Mouse (Mus musculus) 3134 (cell line): ENCODE measurements around the gene Cdk5.

ENCODE experiments used
- DNase-seq: peaks from one replicate; pipeline ENCODE4 v3.0.0-alpha.2; 2011; ENCODE audit warnings: low spot score; ENCODE audit not compliant: insufficient read length; ENCODE audit errors: extremely low read depth

Gene Cdk5

GRCm38 (mm10) chr5:24428596-24428995, 5.3 kb upstream of the Cdk5 start:
- DNase-seq: no peak

DNA sequence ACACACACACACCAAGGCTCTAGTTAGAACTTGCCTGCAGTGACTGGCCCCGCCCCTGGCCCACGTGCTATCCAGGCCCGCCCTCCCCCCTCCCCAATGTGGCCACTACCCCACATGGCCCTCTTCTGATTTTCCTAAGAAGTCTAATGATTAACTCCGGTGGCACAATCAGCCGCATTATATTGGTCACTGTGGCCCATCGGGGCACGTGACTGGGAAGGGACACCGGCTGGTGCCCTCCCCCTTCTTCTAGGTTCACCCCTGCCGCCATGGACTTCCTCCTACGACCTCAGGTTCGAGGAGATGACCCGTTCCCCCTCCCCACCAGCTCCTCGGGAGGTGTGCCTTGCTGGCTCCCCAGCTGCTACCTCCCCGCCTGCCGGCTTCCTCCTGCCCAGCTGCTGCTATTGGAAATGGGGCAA, 4.7 kb upstream of the Cdk5 start:
- no peak for DNase-seq

- DNase-seq: no peak
These were observed 3.9 kb upstream of the Cdk5 start for GRCm38 (mm10) chr5:24427285-24427633.

GRCm38 (mm10) chr5:24426556-24427284, 3.4 kb upstream of the Cdk5 start:
- DNase-seq: no peak

DNA sequence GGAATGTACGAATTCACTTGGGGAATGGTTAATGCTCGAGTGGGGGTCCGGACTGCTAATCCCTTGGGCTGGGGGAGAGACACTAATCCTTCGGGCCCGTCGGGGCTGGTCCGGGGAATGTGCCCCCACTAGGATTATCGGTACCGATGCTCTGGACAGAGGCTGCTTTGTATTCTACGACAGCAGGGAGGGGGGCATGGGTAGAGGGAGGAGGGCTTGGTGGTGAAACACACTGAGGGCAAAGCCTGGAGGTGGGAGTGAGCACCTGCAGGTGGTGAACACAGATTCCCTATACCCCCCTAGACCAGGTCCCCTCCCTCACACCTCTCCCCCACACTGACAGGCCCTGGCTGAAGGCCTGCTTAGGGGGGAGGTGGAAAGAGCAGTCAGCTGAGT, 2.7 kb upstream of the Cdk5 start:
- no peak for DNase-seq

- DNase-seq: no peak
These were observed 2.2 kb upstream of the Cdk5 start for GRCm38 (mm10) chr5:24425421-24426036.

DNA sequence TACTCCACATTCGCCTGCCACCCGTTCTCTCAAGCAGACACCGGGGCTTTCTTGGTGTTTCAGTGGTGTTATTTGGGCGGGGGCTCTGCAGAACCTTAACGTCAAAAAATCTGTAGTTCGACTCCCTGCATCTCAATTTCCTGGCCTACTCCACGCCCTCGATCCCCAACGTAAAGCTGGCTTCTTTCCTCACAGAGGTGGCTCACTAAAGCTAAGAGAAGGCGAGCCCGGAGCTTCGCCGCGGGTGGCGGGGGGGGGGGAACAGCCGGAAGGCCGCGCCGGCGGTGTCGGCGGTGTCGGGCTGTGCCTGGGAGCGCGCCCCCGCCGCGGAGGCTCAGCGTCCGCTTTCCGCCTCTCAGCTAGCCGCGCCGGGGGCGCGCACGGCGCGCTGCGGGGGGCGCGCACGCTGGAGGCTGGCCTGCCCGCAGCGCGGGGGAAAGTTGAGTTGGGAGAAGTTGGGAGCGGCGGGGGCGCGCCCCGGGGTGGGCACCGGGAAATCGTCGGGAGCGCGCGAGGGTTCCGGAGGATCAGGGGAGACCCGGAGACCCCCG, 1.6 kb upstream of the Cdk5 start:
- DNase-seq: peak; percentile 92

GRCm38 (mm10) chr5:24424004-24424781, 863 bp upstream of the Cdk5 start:
- no peak for DNase-seq

DNA sequence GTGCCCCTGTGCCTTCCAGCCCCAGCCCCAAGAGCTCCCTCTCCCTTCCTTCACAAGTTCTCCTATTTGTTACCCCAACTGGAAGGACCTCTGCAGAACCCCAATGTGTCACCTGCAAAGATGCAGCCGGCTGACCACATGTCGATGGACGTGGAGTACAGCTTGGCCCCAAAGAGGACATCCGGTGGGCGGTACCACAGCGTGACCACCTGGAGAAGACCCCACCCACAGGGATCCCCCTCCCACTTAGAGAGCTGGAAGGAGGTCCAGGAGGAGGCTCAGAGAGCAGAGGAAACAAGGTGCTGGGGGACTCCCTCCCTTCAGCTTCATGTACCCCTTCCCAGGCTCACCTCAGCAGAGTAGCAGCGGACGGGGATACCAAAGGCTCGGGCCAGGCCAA, 2.9 kb downstream of the Cdk5 start:
- no peak for DNase-seq

- DNase-seq: no peak
These were observed 5.7 kb downstream of the Cdk5 start for GRCm38 (mm10) chr5:24417587-24417986.

DNA sequence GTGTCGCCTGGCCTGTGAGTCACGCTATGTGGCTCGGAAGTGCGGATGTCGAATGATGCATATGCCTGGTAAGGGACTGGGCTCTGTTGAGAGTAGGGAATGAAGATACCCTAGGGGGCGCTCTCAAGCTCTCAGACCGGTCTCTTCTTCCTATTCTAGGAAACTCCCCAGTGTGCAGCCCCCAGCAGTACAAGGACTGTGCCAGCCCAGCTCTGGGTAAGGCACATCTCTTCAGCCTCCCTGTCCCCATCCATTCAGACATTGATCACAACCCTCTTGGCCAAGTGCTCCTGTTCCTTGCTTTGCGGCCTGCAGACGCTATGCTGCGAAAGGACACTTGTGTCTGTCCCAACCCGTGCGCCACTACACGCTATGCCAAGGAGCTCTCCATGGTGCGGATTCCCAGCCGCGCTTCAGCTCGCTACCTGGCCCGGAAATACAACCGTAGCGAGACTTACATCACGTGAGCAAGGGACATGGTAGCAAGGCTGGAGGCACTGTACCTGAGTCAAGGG, 7.1 kb downstream of the Cdk5 start:
- peak; percentile 45 for DNase-seq

- no peak for DNase-seq
These were observed 9.4 kb downstream of the Cdk5 start for GRCm38 (mm10) chr5:24413938-24414337.

DNA sequence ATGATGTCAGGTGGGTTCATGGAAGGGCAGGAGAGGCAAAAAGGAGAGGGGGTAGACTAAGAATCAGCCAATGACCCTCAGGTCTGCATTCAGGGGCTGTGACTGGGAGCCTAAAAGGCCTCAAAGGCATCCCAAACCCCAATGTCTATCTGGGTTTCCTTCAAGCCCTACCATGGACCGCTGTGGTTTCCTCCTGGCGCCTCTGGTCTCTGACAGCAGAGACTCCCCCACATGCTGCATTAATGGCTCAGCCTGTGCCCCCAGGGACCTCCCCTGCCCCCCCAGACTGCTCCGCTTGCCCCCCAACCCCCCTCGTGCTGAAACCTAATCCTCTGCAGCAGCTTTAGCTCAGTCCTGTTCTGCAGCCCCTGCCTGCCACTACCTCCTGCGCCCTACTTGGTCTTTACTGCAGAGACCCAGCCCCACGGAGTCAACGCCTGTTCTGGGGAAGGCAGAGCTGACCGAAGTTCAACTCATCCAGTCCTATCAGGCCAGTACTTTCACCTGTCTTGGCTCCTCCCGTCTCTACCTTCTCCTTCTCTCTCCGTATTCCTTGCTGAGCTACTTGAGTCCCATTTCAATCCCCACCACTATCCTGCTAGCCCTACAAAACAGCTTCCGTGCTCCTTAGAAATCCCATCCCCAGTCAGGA, 10.2 kb downstream of the Cdk5 start, which contains the start of gene Asic3:
Gene Asic3 (plus strand): TSS at position 351 of the 652 bp plus-strand sequence.
- no peak for DNase-seq

GRCm38 (mm10) chr5:24412063-24412462, 11.3 kb downstream of the Cdk5 start:
- no peak for DNase-seq

DNA sequence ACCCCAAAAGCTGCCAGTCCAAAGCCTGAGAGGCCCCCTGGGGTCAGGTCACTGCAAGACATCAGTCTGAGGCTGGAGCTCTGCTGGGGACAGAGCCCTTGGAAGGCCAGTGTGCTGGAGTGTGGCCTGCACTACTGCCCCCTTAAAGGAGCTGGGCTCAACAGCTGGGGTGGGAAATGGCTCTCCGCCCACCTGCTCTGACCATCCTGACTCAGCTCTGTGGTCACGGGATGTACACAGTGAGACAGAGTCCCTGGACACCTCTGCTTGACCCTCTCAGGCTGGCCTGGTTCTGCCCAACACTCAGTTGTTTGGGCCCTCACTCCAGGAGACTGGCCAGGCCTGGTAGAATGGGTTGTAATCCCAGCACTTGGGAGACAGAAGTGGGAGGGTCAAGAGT, 13.9 kb downstream of the Cdk5 start:
- no peak for DNase-seq

- DNase-seq: no peak
These were observed 14.7 kb downstream of the Cdk5 start for GRCm38 (mm10) chr5:24408651-24409050.

- no peak for DNase-seq
These were observed 17.9 kb downstream of the Cdk5 start for GRCm38 (mm10) chr5:24405389-24405876.

DNA sequence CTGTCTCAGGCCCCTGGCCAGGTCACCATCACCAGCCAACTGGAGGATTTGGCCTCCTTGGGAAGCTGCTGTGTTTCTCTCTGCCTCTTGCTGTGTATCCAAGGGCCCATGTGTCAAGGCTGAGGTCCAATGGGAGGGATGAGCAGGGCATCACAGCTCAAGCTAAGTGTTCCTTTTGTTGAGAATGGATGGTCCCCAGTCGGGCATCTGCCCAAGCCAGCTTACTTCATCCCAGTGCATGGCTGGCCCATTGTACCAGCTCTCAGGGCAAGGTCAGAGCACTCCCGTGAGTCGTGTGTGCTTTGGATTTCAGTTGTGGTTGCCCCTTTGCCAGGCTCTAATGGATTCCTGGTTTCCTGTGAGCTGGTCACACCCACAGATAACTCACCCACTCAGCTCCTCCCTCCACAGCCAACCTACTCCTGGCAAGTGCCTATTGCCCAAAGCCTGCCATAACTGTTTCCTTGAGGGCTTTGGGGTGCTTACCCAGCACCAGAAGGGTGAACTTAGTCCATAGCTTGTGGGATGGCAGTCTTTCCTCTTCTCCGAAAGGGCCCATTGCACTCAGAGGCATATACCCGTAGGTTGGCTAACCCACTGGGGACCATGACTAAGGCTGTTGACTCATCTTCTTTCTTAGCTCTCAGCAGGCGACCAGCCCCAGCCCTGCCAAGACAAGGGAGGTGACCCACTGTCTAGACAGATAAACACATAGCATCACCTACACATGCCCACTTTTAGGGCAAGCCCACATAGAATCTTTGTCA, 18.6 kb downstream of the Cdk5 start:
- peak; percentile 72 for DNase-seq

- DNase-seq: no peak
These were observed 21.4 kb downstream of the Cdk5 start for GRCm38 (mm10) chr5:24401969-24402368.
